Mouse (Mus musculus): ENCODE results near the gene Ucp3.

DNA sequence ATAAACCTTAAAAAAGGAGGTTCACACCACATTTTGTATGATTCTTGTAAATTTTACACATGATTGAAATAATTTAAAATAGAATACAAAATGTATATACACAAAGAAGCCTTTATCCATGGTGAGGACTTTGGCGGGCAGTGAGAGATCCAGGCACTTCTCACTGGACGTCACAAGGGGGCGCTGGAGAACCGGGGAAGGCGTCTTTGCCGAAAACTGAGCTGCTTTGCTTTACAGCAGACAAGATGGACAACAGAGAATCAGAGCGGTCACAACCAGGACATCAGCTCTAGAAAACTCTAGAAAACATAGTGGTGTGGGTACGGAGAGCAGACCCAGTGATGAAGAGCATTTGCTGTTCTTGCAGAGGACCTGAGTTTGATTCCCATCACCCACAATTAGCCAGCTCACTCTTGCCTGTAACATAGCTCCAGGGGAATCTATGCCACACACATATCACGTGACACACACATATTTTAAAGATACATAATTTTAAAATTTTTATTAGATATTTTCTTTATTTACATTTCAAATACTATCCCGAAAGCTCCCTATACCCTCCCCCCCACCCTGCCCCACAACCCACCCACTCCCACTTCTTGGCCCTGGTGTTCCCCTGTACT, 48.0 kb downstream of the Ucp3 start:
- no peak for TF ChIP-seq EP300 (optimal IDR thresholded peaks at IDR 0.05)
- peak; percentile 97 for TF ChIP-seq CTCF (IDR thresholded peaks at IDR 0.05; ENCODE audit: low read depth)
